Mouse (Mus musculus) embryo, embryonic 11 days (tissue): ENCODE data around the gene Hgfac.

Experiments used
- DNase-seq: peaks from one replicate; pipeline ENCODE4 v3.0.0-alpha.2; 2015

Gene Hgfac

DNA sequence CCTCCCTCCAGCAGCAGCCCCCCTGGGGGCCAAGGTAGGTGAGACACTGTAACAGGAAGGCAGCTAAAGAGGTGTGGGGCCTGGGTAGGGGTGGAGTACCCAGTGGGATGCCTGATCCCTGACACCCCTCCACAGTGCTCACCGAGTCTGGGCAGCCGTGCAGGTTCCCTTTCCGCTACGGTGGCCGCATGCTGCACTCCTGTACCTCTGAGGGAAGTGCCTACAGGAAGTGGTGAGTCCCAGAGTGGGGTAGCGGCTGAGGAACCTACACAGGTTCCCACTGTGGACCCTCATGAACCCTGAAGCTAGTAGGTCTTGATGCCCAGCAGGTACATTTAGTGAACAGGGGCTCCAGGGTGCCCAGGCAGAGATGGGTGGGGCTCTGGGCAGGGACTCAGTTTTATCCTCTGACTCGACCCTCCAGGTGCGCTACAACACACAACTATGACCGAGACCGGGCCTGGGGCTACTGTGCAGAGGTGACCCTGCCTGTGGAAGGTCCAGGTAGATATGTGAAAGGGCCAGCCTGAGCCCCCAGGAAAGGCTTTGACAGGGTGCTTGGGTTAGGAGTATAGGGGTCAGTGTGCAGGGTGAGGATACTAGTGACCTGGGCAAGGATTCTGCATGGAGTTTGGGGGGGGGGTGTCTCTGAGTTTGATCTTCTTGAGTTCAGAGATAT lies 1.3 kb downstream of the Hgfac start:
- DNase-seq = no peak

DNA sequence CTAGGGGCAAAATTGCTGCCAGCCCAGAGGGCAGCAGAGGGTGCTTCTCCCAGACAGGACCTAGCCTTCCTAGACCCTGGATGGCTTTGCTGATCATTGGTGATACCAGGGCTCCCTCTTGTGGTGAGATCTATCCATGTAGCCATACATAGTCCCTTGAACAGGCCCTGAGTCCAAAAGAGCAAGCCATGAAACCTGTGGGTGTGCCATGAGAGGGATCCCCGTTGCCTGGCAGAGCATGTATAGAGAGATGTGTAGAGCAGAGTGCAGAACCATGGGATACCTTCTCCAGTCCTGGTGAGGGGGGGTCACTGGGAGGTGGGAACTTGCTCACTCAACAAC lies 1.8 kb downstream of the Hgfac start:
- peak; percentile 88 for DNase-seq

- DNase-seq = no peak
These were observed 9.2 kb downstream of the Hgfac start for GRCm38 (mm10) chr5:35050541-35050940.

DNA sequence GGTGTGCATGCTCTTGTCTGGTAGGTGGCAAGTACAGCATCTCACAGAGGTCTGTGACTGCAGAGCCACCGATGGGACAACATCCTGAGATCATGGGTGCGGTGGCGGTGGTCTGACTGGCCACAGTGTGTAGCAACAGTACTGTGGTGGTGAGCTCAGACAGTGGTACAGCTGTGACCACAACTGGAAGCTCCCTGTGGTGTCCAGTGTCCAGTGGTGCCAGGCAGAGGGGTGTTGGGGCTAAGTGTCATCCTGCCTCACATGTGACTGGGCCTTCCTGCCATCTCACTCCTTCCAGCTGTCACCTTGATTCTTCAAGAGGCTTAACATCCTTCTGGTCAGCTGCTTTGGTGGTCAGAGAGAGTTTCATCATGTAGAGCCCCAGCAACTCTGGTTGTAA lies 13.3 kb downstream of the Hgfac start:
- DNase-seq = no peak

DNA sequence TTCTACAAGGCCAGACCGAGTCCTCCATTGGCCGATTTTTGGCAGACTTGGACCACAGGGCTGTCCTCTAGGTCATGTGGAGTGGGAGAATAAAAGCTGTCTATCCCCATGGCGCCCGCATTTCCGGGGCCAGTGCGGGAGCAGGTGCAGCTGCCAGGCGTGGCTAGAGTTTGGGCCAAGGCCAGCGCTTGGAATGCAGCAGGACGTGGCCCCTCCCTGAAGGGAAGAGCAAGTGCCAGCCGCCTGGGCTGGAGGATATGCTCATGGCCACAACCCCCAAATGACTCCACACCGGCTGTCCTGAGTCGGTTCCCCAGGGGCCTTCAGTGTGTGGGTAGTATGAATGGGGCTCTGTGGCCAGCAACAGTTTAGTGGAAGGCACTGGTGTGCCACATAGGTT lies 13.8 kb downstream of the Hgfac start:
- DNase-seq = no peak

DNA sequence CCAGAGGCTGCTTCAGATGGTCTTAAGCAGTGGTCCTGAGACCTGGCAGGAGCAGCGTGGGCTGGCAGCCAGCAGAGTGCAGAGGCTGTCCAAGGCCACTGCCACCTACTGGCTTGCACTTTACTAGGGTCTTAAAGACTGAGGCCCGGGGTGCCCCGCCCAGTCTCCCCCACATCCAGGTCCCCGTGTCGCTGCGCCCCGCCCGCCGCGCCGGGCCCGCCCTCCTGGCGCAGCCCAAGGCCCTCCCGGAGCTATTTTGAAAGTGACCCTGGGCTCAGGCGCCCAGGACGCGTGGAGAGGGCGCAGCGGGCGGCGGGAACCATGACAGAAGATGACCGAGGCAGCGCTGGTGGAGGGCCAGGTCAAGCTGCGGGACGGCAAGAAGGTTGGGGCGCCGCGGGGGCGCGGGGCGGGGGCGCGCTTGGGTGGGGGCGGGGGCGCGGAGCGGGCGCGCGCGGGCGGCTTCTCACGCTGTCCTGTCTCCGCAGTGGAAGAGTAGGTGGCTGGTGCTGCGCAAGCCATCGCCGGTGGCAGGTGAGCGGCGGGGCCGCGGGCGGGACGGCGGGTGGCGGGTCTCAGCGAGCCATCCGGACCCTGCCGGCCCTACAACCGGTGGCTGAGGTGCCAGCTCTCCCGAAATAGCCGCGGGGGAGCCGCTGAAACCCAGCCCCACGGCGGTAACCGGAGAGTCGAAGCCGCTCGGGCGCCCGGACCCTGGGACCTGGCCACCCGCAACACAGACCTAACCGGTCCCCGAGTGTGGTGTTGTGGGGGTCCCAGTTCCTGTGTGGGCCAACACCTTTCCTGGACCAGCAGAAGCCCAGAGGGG lies 15.5 kb downstream of the Hgfac start, which contains the start of gene Dok7:
TSS of gene Dok7 (plus strand) at position 163 of the 829 bp plus-strand sequence.
- DNase-seq = peak; percentile 61

- DNase-seq = peak; percentile 14
These were observed 16.3 kb downstream of the Hgfac start for GRCm38 (mm10) chr5:35057582-35057981.

- no peak for DNase-seq
These were observed 16.9 kb downstream of the Hgfac start for GRCm38 (mm10) chr5:35058216-35058615.

GRCm38 (mm10) chr5:35060098-35060497 lies 18.8 kb downstream of the Hgfac start:
- DNase-seq = no peak

GRCm38 (mm10) chr5:35069841-35070240 lies 28.5 kb downstream of the Hgfac start:
- DNase-seq = no peak

- DNase-seq = no peak
These were observed 29.0 kb downstream of the Hgfac start for GRCm38 (mm10) chr5:35070314-35070713.

- no peak for DNase-seq
These were observed 29.6 kb downstream of the Hgfac start for GRCm38 (mm10) chr5:35070953-35071352.

GRCm38 (mm10) chr5:35071855-35072254 lies 30.5 kb downstream of the Hgfac start:
- DNase-seq = no peak

GRCm38 (mm10) chr5:35073235-35073634 lies 31.9 kb downstream of the Hgfac start:
- DNase-seq = no peak

DNA sequence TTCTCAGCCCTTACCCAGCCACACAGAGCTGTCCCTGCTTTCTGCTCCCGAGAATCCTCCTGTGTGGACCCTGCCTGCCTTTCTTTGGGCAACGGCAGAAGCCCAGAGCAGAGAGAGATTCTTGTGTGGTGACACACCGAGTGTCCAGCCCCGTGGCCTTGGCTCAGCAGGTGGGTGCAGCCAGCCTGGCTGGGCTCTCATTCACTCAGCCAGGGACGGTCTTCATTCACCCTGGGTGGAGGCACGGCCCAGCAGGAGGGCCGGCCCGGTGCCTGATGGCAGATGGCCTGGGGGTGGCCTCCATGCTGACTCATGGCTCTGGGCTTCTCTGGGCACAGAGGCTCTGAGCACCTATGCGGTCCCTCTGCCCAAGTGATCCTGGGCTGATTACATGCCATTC lies 32.7 kb downstream of the Hgfac start:
- DNase-seq = no peak

DNA sequence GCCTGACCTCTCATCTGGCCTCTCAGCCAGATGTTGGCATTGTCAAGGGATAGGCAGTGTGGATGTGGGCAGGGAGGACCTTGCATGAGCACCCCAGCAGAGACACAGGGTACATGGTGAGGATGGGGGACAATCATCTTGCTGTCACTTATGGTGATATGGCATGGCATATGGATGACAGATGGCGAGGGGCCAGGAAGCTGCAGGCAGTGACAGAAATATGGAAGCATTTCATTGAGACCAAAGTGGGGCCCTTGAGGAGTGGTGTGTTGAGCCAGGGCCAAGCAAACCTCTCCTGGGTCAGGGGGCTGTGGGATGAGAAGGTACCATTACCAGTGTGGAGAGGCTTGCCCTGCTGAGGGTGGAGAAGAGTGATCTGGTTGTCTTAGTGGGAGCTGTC lies 35.1 kb downstream of the Hgfac start:
- no peak for DNase-seq

GRCm38 (mm10) chr5:35079101-35079500 lies 37.8 kb downstream of the Hgfac start:
- DNase-seq = no peak

DNA sequence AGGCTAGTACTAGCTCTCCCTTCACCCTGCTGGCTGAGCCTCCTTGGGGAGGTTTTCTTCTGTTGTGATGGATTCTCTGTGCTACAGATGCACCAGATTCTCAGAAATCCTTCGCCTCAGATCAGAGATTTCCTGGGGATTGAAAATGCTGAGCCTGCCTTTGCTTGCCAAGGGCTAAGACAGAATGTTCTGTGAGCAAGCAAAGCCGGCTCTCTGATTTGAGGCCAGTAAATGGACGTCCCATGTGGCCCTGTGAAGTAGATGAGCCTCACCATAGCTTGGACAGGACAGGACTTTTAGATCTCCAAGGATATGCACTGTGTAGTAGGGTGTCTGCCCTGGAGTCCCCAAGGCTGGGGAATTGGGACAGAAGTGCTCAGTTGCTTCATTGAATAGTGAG lies 43.6 kb downstream of the Hgfac start:
- DNase-seq = no peak

DNA sequence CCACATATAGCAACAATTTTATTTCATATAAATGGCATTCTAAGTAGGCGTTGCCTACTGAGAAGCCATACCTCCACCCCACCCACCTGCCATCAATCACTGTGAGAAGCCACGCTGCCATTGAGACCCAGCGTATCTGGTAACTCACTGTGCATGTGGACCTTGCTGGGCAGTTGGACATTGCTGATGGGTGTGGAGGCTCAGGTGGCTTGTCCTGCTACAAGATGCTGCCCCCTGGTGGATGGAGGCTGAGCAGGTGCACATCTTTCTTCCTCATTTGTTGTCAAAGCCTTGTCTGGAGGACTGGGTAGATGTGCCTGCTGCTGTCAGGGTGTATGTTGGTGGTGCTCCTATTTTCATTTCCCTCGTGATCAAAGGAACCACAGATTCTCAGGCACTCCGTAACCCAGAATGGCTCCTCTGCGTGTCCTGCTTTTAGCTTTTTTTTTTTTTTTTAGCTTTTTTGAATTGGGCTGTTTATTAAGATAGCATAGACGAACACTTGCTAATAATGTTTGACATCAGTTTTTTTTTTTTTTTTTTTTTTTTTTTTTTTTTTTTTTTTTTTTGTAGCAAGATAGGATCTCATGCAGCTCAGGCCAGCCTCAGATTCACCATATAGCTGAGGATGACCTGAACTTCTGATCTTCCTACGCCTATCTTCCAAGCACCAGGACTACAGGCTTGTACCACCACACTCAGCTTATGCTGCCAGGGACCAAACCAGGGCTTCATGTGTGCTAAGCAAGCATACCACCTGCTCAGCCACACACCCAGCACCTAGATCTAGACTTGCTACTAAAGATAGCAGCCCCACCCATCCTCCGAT lies 47.7 kb downstream of the Hgfac start:
- peak; percentile 74 for DNase-seq

DNA sequence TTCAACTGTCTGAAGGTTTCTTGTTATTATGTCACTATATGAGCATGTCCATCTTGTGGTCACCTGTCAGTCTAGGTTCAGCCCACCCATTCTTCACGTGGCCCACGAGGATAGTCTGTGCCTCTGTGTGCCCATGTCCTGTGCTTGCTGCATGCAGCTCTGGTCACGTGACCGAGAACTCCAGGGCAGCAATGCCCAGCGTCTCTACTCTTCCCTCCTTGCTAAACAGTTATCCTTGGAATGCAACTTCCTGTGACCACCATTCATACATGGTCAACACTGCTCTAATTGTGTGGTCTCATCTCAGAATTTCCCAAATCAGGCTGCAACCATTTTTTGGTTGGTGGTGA lies 48.3 kb downstream of the Hgfac start:
- DNase-seq = no peak

GRCm38 (mm10) chr5:35091636-35092035 lies 50.3 kb downstream of the Hgfac start:
- DNase-seq = no peak
